Mouse (Mus musculus): ENCODE data around the gene Etv6. TPM values are rescaled to one million over a fixed set of nuclear protein-coding genes. Genes with fewer than 3 reads are reported as not detected.
"Not testable (repeated sequence)": the region's sequence is repeated elsewhere in the genome, so short reads cannot be mapped to it uniquely, and the experiment has no call there.

Etv6 gene
- total RNA-seq (2021) = 1 to 10 TPM; 6.1 to 6.7 TPM
- long read RNA-seq, experiment 1, partial matches to known transcripts = 1 of 2 reads
- long read RNA-seq, experiment 1, other reads (novel, unspliced or antisense) = 1 of 2 reads
- long read RNA-seq, experiment 2, partial matches to known transcripts = 1 of 1 reads
- long read RNA-seq, experiment 2, other reads (novel, unspliced or antisense) = 0 of 1 reads

DNA sequence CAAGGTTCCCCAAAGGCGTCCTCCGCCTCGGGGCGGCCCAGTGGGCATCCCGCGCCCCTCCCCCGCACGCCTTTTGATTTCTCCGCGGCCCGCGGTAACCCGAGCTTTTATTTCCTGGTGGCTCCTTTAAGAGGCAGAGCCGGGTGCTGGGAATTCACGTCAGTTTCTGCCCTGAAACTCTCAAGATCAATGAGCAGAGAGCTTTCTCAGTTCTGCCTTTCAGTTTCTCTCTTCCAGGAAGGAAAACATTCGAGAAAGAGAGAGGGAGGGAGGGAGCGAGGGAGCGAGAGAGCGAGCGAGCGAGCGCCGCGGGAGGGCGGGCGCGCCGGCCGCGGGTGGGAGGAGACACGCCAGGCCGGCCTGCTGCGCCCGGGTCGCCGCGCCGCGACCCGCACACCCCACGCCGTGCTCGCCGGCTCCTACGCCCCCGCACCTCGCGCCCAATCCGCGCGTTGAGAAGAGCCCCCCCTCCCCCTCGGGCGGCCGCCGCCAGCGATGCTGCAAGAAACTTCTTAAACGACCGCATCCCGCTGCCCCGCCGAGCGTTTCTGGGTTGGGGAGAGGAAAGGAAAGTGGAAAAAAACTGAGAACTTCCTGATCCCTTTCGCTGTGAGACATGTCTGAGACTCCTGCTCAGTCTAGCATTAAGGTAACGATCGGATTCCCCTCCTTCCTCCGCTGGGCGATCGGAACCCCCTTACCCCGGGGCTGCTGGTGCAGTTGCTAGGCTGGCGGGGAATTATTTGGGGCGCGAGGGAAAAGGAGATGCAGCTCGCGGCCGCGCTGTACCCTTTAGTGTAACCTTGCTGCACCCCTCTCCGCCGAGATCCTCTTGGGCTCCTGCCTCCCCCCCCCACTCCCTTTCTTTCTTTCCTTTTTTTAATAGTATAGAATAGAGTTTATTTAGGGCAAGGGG is at the start of gene Etv6:
TSS of gene Etv6 (plus strand) at position 211 of the 916 bp plus-strand sequence.
- intact Hi-C loops (cut with DNase I) = loop anchor here (10.0 kb wide), 1 partner anchor 139 kb away; no protein-coding TSS in a partner anchor

DNA sequence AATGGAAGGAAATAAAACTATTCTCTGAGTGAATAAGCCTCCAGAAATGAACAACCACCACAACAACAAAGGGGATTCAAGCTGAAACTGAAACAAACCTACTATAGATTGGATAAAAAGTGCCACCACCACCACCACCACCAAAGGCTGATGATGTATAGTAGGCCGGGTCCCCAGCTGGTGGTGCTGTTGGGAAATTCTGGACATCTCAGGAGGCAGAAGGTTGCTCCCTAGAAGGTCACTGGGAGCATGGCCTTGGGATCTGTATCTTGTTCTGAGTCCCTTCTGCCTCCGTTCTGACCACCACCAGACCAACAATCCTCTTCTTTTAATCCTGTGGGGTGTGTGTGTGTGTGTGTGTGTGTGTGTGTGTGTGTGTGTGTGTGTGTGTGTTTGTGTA is 49.3 kb upstream of the Etv6 start:
- intact Hi-C loops (cut with DNase I) = no loop called here
- no peak for DNase-seq

More for the DNA sequence above, at the start of gene Etv6:
- DNase-seq = peak; percentile 58 to 73

DNA sequence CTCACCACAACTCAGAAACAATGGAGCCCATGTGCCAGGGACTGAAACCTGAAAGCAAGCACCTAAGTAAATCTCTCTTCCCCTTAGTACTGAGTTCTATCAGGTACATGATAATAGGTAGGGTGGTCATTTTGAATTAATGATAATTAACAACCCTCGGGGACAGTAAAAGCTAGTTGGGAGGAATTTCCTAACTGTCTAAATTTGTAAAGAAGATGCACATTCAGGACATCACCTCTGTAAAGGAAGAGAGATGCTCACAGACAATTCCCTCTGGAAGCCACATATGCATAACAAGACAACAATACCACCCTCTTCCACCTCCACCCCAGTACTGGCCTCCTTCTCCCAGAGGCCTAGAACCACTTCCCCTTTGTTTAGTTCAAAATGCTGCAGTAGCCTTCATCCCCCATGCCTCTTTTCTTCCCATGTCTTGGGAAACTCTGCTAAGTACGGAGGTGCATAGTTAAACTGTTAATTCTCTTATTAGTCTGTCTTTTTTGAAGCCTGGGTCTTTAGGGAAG is 48.4 kb upstream of the Etv6 start:
- no peak for DNase-seq
- intact Hi-C loops (cut with DNase I) = no loop called here

DNA sequence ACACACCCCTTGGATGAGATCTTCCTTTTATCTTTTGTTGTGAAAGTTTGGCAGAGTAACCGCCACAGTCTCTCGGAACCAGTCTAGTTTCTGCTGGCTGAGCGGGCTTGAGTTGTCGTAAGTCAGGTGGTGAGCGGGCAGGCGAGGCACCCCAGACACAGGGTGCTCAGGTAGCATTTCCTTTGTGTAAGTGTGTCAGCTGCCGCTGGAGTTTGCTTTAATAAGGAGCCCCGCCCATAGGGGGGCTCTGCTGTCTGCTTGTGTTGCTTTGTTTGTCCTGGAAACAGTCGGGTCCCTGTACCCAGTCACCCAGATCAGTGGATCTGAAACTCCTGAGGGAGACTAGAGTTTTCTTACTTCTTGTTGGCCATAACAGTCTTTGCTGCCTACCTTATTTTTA is 47.5 kb upstream of the Etv6 start:
- intact Hi-C loops (cut with DNase I) = no loop called here
- no peak for DNase-seq

- no peak for DNase-seq
- intact Hi-C loops (cut with DNase I) = no loop called here
These were observed 38.0 kb upstream of the Etv6 start for GRCm38 (mm10) chr6:133997461-133997860.

DNA sequence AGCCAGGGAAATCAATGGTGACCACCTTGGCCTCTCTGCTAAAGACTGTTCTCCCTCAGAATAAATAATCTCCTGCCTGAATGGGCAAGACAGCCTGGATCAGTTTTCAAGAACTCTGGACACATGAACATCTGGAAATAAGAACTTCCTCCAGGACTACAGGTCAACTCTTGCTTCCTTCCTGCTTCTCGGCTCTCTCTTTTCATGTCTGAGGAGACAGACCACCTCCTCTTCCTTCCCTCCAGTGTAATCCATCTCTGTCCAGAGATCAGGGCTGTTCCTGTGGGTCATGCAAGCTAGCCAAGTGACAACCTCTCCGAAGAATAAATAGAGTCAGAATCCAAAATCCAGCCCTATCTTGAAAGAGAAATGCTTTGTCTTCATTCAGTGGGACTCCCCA is 37.6 kb upstream of the Etv6 start:
- intact Hi-C loops (cut with DNase I) = no loop called here
- no peak for DNase-seq

GRCm38 (mm10) chr6:134014488-134015110 is 20.9 kb upstream of the Etv6 start:
- DNase-seq; intact Hi-C loops (cut with DNase I): not testable (repeated sequence)

DNA sequence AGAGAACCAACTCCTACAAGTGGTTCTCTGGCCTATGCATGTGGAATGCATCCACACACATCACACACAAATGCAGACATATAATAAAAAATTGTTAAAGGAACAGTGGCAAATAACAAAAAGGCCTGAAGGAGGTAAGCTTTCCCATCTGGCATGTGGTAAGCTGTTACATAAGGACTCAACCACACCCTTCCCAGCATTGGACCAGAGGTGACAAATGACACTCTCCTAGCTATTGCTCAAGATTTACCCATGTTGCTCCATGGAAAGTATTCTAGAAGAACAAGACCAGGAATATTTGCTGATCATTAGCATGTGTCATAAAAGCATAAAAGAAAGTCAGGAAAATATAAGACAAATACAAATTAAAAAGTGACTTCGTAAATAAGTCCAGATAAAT is 16.7 kb upstream of the Etv6 start:
- no peak for DNase-seq
- intact Hi-C loops (cut with DNase I) = no loop called here

GRCm38 (mm10) chr6:134020821-134021220 is 14.7 kb upstream of the Etv6 start:
- DNase-seq = no peak
- intact Hi-C loops (cut with DNase I) = no loop called here

DNA sequence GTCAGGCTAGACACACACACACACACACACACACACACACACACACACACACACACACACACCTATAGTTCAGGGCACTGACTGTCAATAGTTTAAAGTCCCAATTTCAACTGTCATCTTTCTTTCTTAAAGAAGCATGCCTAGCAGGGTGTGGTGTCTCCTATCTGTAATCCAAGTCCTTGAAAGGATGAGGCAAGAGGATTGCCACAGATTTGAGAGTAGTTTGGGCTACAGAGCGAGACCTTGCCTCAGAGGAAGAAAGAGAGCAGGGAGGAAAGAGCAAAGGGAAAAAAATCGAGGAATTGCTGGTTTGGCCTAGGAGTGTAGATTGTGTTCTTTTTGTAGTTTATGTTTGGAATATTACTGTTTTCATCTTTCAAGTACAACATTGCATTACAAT is 9.2 kb upstream of the Etv6 start:
- no peak for DNase-seq
- intact Hi-C loops (cut with DNase I) = no loop called here

DNA sequence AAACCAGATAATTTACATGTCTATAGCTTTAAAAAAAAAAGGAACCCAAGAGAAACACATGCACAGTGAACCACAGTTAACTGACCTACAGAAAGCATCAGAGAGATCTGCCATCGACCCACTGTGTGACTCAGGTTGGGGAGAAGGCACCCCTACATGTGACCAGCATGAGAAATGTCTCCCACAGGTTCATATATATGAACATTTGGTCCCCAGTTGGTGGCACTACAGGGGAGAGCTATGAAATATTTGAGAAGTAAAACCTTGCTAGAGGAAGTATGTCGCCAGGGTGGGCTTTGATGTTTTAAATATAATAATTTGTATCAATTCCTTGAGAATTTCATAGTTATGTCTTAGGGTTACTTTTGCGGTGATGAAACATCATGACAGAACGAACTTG is 8.5 kb upstream of the Etv6 start:
- no peak for DNase-seq
- intact Hi-C loops (cut with DNase I) = no loop called here

- intact Hi-C loops (cut with DNase I) = loop anchor here (10.0 kb wide), 1 partner anchor 142 kb away; no protein-coding TSS in a partner anchor
- DNase-seq = no peak
These were observed 3.0 kb upstream of the Etv6 start for GRCm38 (mm10) chr6:134032451-134032850.

DNA sequence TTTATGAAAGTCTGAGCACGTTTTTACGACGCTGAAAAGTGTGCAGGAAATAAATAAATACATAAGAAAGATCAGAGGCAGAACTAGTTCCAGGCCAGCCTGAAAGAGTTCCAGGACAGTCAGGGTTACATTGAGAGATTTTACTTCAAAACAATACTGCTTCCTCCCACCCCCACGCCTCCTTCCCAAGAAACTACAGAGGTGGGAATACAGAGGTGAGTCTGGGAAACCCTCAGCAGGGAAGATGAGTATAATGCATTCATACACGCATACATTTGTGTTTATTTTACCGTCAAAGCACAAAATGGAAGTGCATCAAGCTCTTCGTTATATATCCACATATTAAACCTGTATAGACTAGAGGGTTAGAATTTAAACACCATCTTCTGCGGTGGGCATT is 1.1 kb upstream of the Etv6 start:
- intact Hi-C loops (cut with DNase I) = loop anchor here (10.0 kb wide), 1 partner anchor 140 kb away; no protein-coding TSS in a partner anchor

GRCm38 (mm10) chr6:134034904-134035489 is 503 bp upstream of the Etv6 start:
- intact Hi-C loops (cut with DNase I) = loop anchor here (10.0 kb wide), 1 partner anchor 140 kb away; no protein-coding TSS in a partner anchor
- DNase-seq = peak; percentile 61 to 79

More for the DNA sequence above, 1.1 kb upstream of the Etv6 start:
- no peak for DNase-seq

- no peak for DNase-seq
- intact Hi-C loops (cut with DNase I) = loop anchor here (10.0 kb wide), 1 partner anchor 138 kb away; no protein-coding TSS in a partner anchor
These were observed 1.0 kb downstream of the Etv6 start for GRCm38 (mm10) chr6:134036491-134036911.

GRCm38 (mm10) chr6:134036951-134037431 is 1.5 kb downstream of the Etv6 start:
- intact Hi-C loops (cut with DNase I) = loop anchor here (10.0 kb wide), 1 partner anchor 138 kb away; no protein-coding TSS in a partner anchor
- DNase-seq = no peak

- intact Hi-C loops (cut with DNase I) = loop anchor here (10.0 kb wide), 1 partner anchor 137 kb away; no protein-coding TSS in a partner anchor
- DNase-seq = no peak
These were observed 2.5 kb downstream of the Etv6 start for GRCm38 (mm10) chr6:134037960-134038359.

GRCm38 (mm10) chr6:134038881-134039280 is 3.4 kb downstream of the Etv6 start:
- intact Hi-C loops (cut with DNase I) = loop anchor here (10.0 kb wide), 1 partner anchor 136 kb away; no protein-coding TSS in a partner anchor
- DNase-seq = peak in 1 of 2 experiments; percentile 11

- DNase-seq = no peak
- intact Hi-C loops (cut with DNase I) = loop anchor here (10.0 kb wide), 1 partner anchor 135 kb away; no protein-coding TSS in a partner anchor
These were observed 3.9 kb downstream of the Etv6 start for GRCm38 (mm10) chr6:134039351-134039750.

- no peak for DNase-seq
- intact Hi-C loops (cut with DNase I) = loop anchor here (5.0 kb wide), 1 partner anchor 112 kb away; no protein-coding TSS in a partner anchor
These were observed 4.8 kb downstream of the Etv6 start for GRCm38 (mm10) chr6:134040312-134040711.
